23 mouse cellular contexts compared by ENCODE assay signal in the genomic region with DNA sequence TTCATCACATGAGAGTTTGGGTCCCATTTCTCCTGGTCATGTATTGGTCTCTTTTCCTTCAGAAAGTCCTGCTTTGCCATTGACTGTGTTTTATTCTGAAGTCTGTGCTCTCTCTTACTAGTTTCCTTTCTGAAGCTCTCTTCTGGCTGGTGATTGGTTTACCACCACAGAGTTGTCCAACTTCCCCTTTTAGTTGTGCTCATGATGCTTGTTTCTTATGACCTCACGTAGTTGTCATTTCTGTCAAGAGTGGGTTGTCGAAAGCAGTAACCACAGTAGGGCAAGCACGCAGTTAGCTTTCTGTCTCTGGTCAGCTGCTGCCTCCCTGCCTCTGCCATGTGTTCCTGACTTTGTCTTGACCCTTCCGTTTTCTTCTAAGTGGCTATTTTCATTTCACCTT.
DNase-seq lines count a peak whose midpoint lies in the region; ATAC-seq and TF ChIP-seq lines count a peak whose summit lies in the region.
"Had no signal": no experiment of that assay in that cellular context is flagged by ENCODE, and none has a peak within 500 bp of the region (broad histone marks: within the 10 kb centered on the region; RNA-seq: fewer than 3 reads in every experiment).

No protein-coding gene starts in this region.

- ATAC-seq in granulocyte monocyte progenitor cell, adult 5-6 weeks (replicated peaks; ENCODE audit: poor library complexity, severe bottlenecking): peak; percentile 33
- no peak for ATAC-seq in hindbrain, postnatal 0 days
- ATAC-seq: forebrain, embryonic 13.5 days; forebrain, embryonic 16.5 days; intestine, postnatal 0 days had no signal

- H3K4me2 ChIP-seq in hindbrain, postnatal 0 days (ENCODE audit: low read depth, low read length): no peak overlapping the region
- H3K4me2 ChIP-seq: forebrain, embryonic 13.5 days; heart, embryonic 13.5 days; hindbrain, embryonic 14.5 days had no signal

- H3K4me1 ChIP-seq in MEL (ENCODE audit: control insufficient read depth in 1 of 2, insufficient read depth in 2 of 2, low read length in 2 of 2): no peaks in the 10 kb centered on the region
- H3K4me1 ChIP-seq in hindbrain, postnatal 0 days (ENCODE audit: insufficient read depth, low read length): no peaks in the 10 kb centered on the region
- H3K4me1 ChIP-seq: forebrain, embryonic 10.5 days; forebrain, embryonic 13.5 days; heart, embryonic 10.5 days; heart, embryonic 13.5 days had no signal

- no peaks in the 10 kb centered on the region for H3K9me3 ChIP-seq in MEL (replicated peaks; ENCODE audit: insufficient read depth, low read length)
- H3K9me3 ChIP-seq in hindbrain, postnatal 0 days (ENCODE audit: low read length): no peaks in the 10 kb centered on the region
- H3K9me3 ChIP-seq: forebrain, embryonic 10.5 days; forebrain, embryonic 13.5 days; heart, embryonic 10.5 days; heart, embryonic 13.5 days had no signal

- H3K79me2 ChIP-seq in MEL (ENCODE audit: control insufficient read depth, insufficient read depth, low read length, poor library complexity): no peaks in the 10 kb centered on the region

- DNase-seq in B cell, adult 2 months: peak; percentile 1
- peak; percentile 5 for DNase-seq in MEL (ENCODE audit: low read depth, low spot score)
- peak; percentile 14 for DNase-seq in splenic B cell, adult 2 months (ENCODE audit: low read depth, low spot score)
- DNase-seq in hindbrain, postnatal 0 days (ENCODE audit: low spot score): no peak
- DNase-seq in adrenal gland, adult 8-10 months: no peak
- DNase-seq in testis, postnatal 10 days (ENCODE audit: low spot score): no peak
- DNase-seq: adrenal gland, postnatal 14 days; cerebellum, adult 11-12 months; cerebellum, adult 8-10 months; cerebellum, postnatal 10 days; cerebellum, postnatal 36 days; gastrocnemius, postnatal 10 days; heart, adult 2 months; heart, postnatal 36 days; kidney, adult 2 months had no signal

- TF ChIP-seq POLR2A in MEL (IDR thresholded peaks at IDR 0.05; ENCODE audit: control insufficient read depth in 1 of 2, insufficient read depth in 1 of 2, low read depth in 1 of 2, low read length in 2 of 2, poor library complexity in 1 of 2): no peak

- H3K27me3 ChIP-seq in MEL (ENCODE audit: control insufficient read depth in 1 of 2, insufficient read depth in 2 of 2, low read length in 2 of 2): no peaks in the 10 kb centered on the region
- H3K27me3 ChIP-seq in splenic B cell, adult 2 months (ENCODE audit: control insufficient read depth, insufficient read depth, low read length, poor library complexity, severe bottlenecking): no peaks in the 10 kb centered on the region
- H3K27me3 ChIP-seq in hindbrain, postnatal 0 days (ENCODE audit: insufficient read depth, low read length): no peaks in the 10 kb centered on the region
- H3K27me3 ChIP-seq: forebrain, embryonic 13.5 days; heart, embryonic 13.5 days had no signal

- WGBS in hindbrain, postnatal 0 days: 91% methylated on average over 4 of the region's 4 CpGs

- TF ChIP-seq RAD21 in MEL (IDR thresholded peaks at IDR 0.05; ENCODE audit: low read depth, low read length): no peak

- H3K36me3 ChIP-seq in MEL (ENCODE audit: control insufficient read depth in 1 of 2, insufficient read depth in 2 of 2, low read length in 2 of 2): no peaks in the 10 kb centered on the region
- no peaks in the 10 kb centered on the region for H3K36me3 ChIP-seq in splenic B cell, adult 2 months (ENCODE audit: control insufficient read depth, insufficient read depth, low read length, poor library complexity, severe bottlenecking)
- H3K36me3 ChIP-seq in hindbrain, postnatal 0 days (ENCODE audit: insufficient read depth, low read length): no peaks in the 10 kb centered on the region
- H3K36me3 ChIP-seq: forebrain, embryonic 10.5 days; heart, embryonic 10.5 days; heart, embryonic 13.5 days had no signal

- H3K9ac ChIP-seq in MEL (ENCODE audit: control insufficient read depth, low read depth, low read length, poor library complexity, severe bottlenecking): no peak overlapping the region
- no peak overlapping the region for H3K9ac ChIP-seq in hindbrain, postnatal 0 days (replicated peaks; ENCODE audit: low read length)
- H3K9ac ChIP-seq: forebrain, embryonic 13.5 days; heart, embryonic 13.5 days; hindbrain, embryonic 14.5 days had no signal

- no peak overlapping the region for H3K4me3 ChIP-seq in MEL (ENCODE audit: control insufficient read depth in 1 of 2, insufficient read depth in 1 of 2, low read depth in 2 of 2, low read length in 2 of 2)
- H3K4me3 ChIP-seq in hindbrain, postnatal 0 days (ENCODE audit: low read length): no peak overlapping the region
- H3K4me3 ChIP-seq: forebrain, embryonic 10.5 days; forebrain, embryonic 13.5 days; heart, adult 2 months; heart, embryonic 10.5 days; heart, embryonic 13.5 days had no signal

- no peak overlapping the region for H3K27ac ChIP-seq in MEL (ENCODE audit: control insufficient read depth, low read depth, low read length)
- H3K27ac ChIP-seq in hindbrain, postnatal 0 days: no peak overlapping the region
- H3K27ac ChIP-seq: forebrain, embryonic 10.5 days; forebrain, embryonic 13.5 days; heart, adult 2 months; heart, embryonic 10.5 days; heart, embryonic 13.5 days; hindbrain, embryonic 14.5 days had no signal

- TF ChIP-seq CTCF in MEL (IDR thresholded peaks at IDR 0.05 in 2 of 3, conservative IDR thresholded peaks at IDR 0.05 in 1 of 3; ENCODE audit: control insufficient read depth in 1 of 3, insufficient read depth in 1 of 3, low read depth in 2 of 3, low read length in 3 of 3, poor library complexity in 1 of 3, severe bottlenecking in 1 of 3): no peak
- TF ChIP-seq CTCF in hindbrain, postnatal 0 days (IDR thresholded peaks at IDR 0.05; ENCODE audit: low read depth): no peak

- TF ChIP-seq EP300 in MEL (IDR thresholded peaks at IDR 0.05; ENCODE audit: low read depth in 1 of 2, low read length in 2 of 2): no peak

TF ChIP-seq in MEL, 35 proteins besides CTCF, POLR2A, EP300 and RAD21:
- TF ChIP-seq RCOR1 (IDR thresholded peaks at IDR 0.05; ENCODE audit: low read depth, low read length): no peak
- no peak for TF ChIP-seq MEF2A (IDR thresholded peaks at IDR 0.05; ENCODE audit: extremely low read depth, insufficient replicate concordance, low read depth, low read length, poor library complexity, severe bottlenecking)

Comparison
In these comparisons a context has a peak if more than half of its experiments do, and no peak if none do; other contexts are left out.
1. DNase-seq: peak in B cell, adult 2 months (2 of 2), MEL (single experiment) and splenic B cell, adult 2 months (single experiment); none in hindbrain, postnatal 0 days (single experiment), adrenal gland, adult 8-10 months (single experiment) and testis, postnatal 10 days (single experiment).